Comparison of ENCODE assay signal across 12 mouse cellular contexts in genomic region chr13:63906516-63906915, GRCm38 (mm10).
A peak's percentile ranks its signal among the peaks of the same experiment; 100 is the strongest.
DNase-seq lines count a peak whose midpoint lies in the region; ATAC-seq and TF ChIP-seq lines count a peak whose summit lies in the region.
"Had no signal": no experiment of that assay in that cellular context is flagged by ENCODE, and none has a peak within 500 bp of the region (broad histone marks: within the 10 kb centered on the region; RNA-seq: fewer than 3 reads in every experiment).

No protein-coding gene starts in this region.

- DNase-seq in forebrain, embryonic 14.5 days (ENCODE audit: low spot score) = no peak
- DNase-seq in thymus, adult 2 months = no peak
- no peak for DNase-seq in thymus, adult 18-20 months
- DNase-seq in heart, postnatal 36 days = peak; percentile 32 to 50
- no peak for DNase-seq in right cerebral cortex, postnatal 14 days
- DNase-seq in stomach, postnatal 0 days (ENCODE audit: low spot score) = no peak
- no peak for DNase-seq in liver, postnatal 0 days

- 0 out of 2 replicates have a peak, but pooled peaks cover 2% of the 10 kb centered on the region for H3K27me3 ChIP-seq in forebrain, embryonic 14.5 days (replicated peaks; ENCODE audit: control insufficient read depth, insufficient read depth, low read length)
- peaks cover 6% of the 10 kb centered on the region; the same call in 1 of the 2 replicates for H3K27me3 ChIP-seq in forebrain, embryonic 15.5 days
- H3K27me3 ChIP-seq in thymus, adult 2 months (ENCODE audit: control insufficient read depth, insufficient read depth, low read length) = no peaks in the 10 kb centered on the region
- H3K27me3 ChIP-seq in stomach, postnatal 0 days (ENCODE audit: control insufficient read depth, insufficient read depth, low read length) = no peaks in the 10 kb centered on the region
- no peaks in the 10 kb centered on the region for H3K27me3 ChIP-seq in liver, postnatal 0 days (ENCODE audit: insufficient read depth, low read length)

- WGBS in forebrain, embryonic 14.5 days = 79% methylated on average over 4 of the region's 4 CpGs
- WGBS in forebrain, embryonic 15.5 days = 78% methylated on average over 4 of the region's 4 CpGs
- WGBS in thymus, adult 2 months = 33% methylated on average over 4 of the region's 4 CpGs
- WGBS in stomach, postnatal 0 days = 69% methylated on average over 4 of the region's 4 CpGs
- 67% methylated on average over 4 of the region's 4 CpGs for WGBS in liver, postnatal 0 days (ENCODE audit: insufficient replicate concordance)

- TF ChIP-seq EP300 in stomach, postnatal 0 days (optimal IDR thresholded peaks at IDR 0.05) = no peak
- TF ChIP-seq EP300 in liver, postnatal 0 days (IDR thresholded peaks at IDR 0.05; ENCODE audit: low read depth) = no peak

- no peak for TF ChIP-seq CTCF in thymus, adult 2 months (IDR thresholded peaks at IDR 0.05; ENCODE audit: borderline replicate concordance, control insufficient read depth, extremely low read depth, insufficient read depth, low read length, poor library complexity)
- TF ChIP-seq CTCF in stomach, postnatal 0 days (IDR thresholded peaks at IDR 0.05; ENCODE audit: low read depth) = no peak
- no peak for TF ChIP-seq CTCF in liver, postnatal 0 days (IDR thresholded peaks at IDR 0.05; ENCODE audit: low read depth)

- H3K36me3 ChIP-seq in forebrain, embryonic 14.5 days (ENCODE audit: control insufficient read depth, insufficient read depth, low read length) = no peaks in the 10 kb centered on the region
- no peaks in the 10 kb centered on the region for H3K36me3 ChIP-seq in forebrain, embryonic 15.5 days
- no peaks in the 10 kb centered on the region for H3K36me3 ChIP-seq in thymus, adult 2 months (ENCODE audit: control insufficient read depth, insufficient read depth, low read length)
- no peaks in the 10 kb centered on the region for H3K36me3 ChIP-seq in stomach, postnatal 0 days (ENCODE audit: control insufficient read depth, insufficient read depth, low read length)
- no peaks in the 10 kb centered on the region for H3K36me3 ChIP-seq in liver, postnatal 0 days (replicated peaks; ENCODE audit: insufficient read depth, low read length)

- TF ChIP-seq POLR2A in thymus, adult 2 months (IDR thresholded peaks at IDR 0.05; ENCODE audit: control insufficient read depth, extremely low read depth, insufficient read depth, low read length, poor library complexity) = no peak

- H3K9ac ChIP-seq in forebrain, embryonic 14.5 days (ENCODE audit: low read length) = no peak overlapping the region
- no peak overlapping the region for H3K9ac ChIP-seq in forebrain, embryonic 15.5 days (replicated peaks)
- H3K9ac ChIP-seq in stomach, postnatal 0 days (ENCODE audit: low read length) = no peak overlapping the region
- no peak overlapping the region for H3K9ac ChIP-seq in liver, postnatal 0 days (replicated peaks)

- no peak overlapping the region for H3K4me3 ChIP-seq in forebrain, embryonic 14.5 days (ENCODE audit: low read depth, low read length)
- no peak overlapping the region for H3K4me3 ChIP-seq in forebrain, embryonic 15.5 days
- no peak overlapping the region for H3K4me3 ChIP-seq in thymus, adult 2 months (ENCODE audit: control insufficient read depth, insufficient read depth, low read length)
- no peak overlapping the region for H3K4me3 ChIP-seq in stomach, postnatal 0 days (ENCODE audit: low read depth, low read length)
- H3K4me3 ChIP-seq in liver, postnatal 0 days (ENCODE audit: low read depth, low read length) = no peak overlapping the region
- H3K4me3 ChIP-seq: erythroblast, embryonic 14.5 days had no signal

- H3K4me2 ChIP-seq in forebrain, embryonic 14.5 days (ENCODE audit: low read length) = no peak overlapping the region
- no peak overlapping the region for H3K4me2 ChIP-seq in forebrain, embryonic 15.5 days (replicated peaks)
- H3K4me2 ChIP-seq in stomach, postnatal 0 days (replicated peaks; ENCODE audit: low read depth) = no peak overlapping the region
- no peak overlapping the region for H3K4me2 ChIP-seq in liver, postnatal 0 days (ENCODE audit: low read depth, low read length)

- peaks cover 5% of the 10 kb centered on the region for H3K4me1 ChIP-seq in forebrain, embryonic 14.5 days (ENCODE audit: control insufficient read depth, insufficient read depth, low read length)
- H3K4me1 ChIP-seq in forebrain, embryonic 15.5 days = peaks cover 8% of the 10 kb centered on the region
- peaks cover 13% of the 10 kb centered on the region for H3K4me1 ChIP-seq in thymus, adult 2 months (replicated peaks; ENCODE audit: control insufficient read depth, insufficient read depth, low read length)
- H3K4me1 ChIP-seq in stomach, postnatal 0 days (replicated peaks; ENCODE audit: control insufficient read depth, insufficient read depth) = peaks cover 8% of the 10 kb centered on the region
- 0 out of 2 replicates have a peak, but pooled peaks cover 3% of the 10 kb centered on the region for H3K4me1 ChIP-seq in liver, postnatal 0 days (ENCODE audit: insufficient read depth)

- no peak overlapping the region for H3K27ac ChIP-seq in forebrain, embryonic 14.5 days (ENCODE audit: low read depth, low read length)
- no peak overlapping the region for H3K27ac ChIP-seq in forebrain, embryonic 15.5 days (replicated peaks)
- H3K27ac ChIP-seq in thymus, adult 2 months (ENCODE audit: control insufficient read depth, insufficient read depth, low read length) = peak overlapping the region; percentile 36; the same call in 1 of the 2 replicates
- H3K27ac ChIP-seq in stomach, postnatal 0 days (replicated peaks) = no peak overlapping the region
- no peak overlapping the region for H3K27ac ChIP-seq in liver, postnatal 0 days (ENCODE audit: low read depth)
- H3K27ac ChIP-seq: kidney, postnatal 0 days; macrophage had no signal

- no peaks in the 10 kb centered on the region for H3K9me3 ChIP-seq in forebrain, embryonic 14.5 days (replicated peaks; ENCODE audit: control insufficient read depth, low read length)
- H3K9me3 ChIP-seq in forebrain, embryonic 15.5 days = no peaks in the 10 kb centered on the region
- H3K9me3 ChIP-seq in stomach, postnatal 0 days (ENCODE audit: control insufficient read depth, low read length) = no peaks in the 10 kb centered on the region
- no peaks in the 10 kb centered on the region for H3K9me3 ChIP-seq in liver, postnatal 0 days (ENCODE audit: low read length)

- 0 out of 2 replicates have a peak, but pooled peaks have one; percentile 32 for ATAC-seq in forebrain, embryonic 14.5 days
- no peak for ATAC-seq in forebrain, embryonic 15.5 days (replicated peaks)
- ATAC-seq in stomach, postnatal 0 days (ENCODE audit: low FRiP score, low TSS enrichment) = no peak
- ATAC-seq in liver, postnatal 0 days = no peak
- ATAC-seq: activated CD4-positive, CD25-positive, alpha-beta regulatory T cell, adult 4 months had no signal

- intact Hi-C loops in heart, postnatal 36 days (cut with DNase I) = no loop called here

Comparison
In these comparisons a context has a peak if more than half of its experiments do, and no peak if none do; other contexts are left out.
1. DNase-seq: peak in heart, postnatal 36 days (2 of 2); none in forebrain, embryonic 14.5 days (single experiment), thymus, adult 2 months (single experiment), thymus, adult 18-20 months (0 of 2), right cerebral cortex, postnatal 14 days (single experiment), stomach, postnatal 0 days (single experiment) and liver, postnatal 0 days (single experiment).